Mouse (Mus musculus): ENCODE data around the gene Mcoln3. TPM values are rescaled to one million over a fixed set of nuclear protein-coding genes. Genes with fewer than 3 reads are reported as not detected.

Gene Mcoln3
- polyA plus RNA-seq, 1 experiment from 2014 or later: 7.1 TPM

- peaks cover 17% of the 10 kb centered on the region for H3K27me3 ChIP-seq (replicated peaks; ENCODE audit: control insufficient read depth, insufficient read depth, low read length)
- 61% methylated on average over 5 of the region's 5 CpGs for WGBS
- H3K4me3 ChIP-seq (ENCODE audit: low read depth, low read length): no peak overlapping the region
- ATAC-seq (ENCODE audit: low read depth) (no peak), DNase-seq (ENCODE audit: low spot score) (no peak)
- 0 out of 2 replicates have a peak, but pooled peaks cover 3% of the 10 kb centered on the region for H3K9me3 ChIP-seq (ENCODE audit: control insufficient read depth, low read length)
- H3K4me1 ChIP-seq (ENCODE audit: control insufficient read depth, insufficient read depth, low read length): peaks cover 5% of the 10 kb centered on the region
- H3K9ac ChIP-seq (ENCODE audit: low read depth, low read length): no peak overlapping the region
- H3K27ac ChIP-seq (replicated peaks; ENCODE audit: low read depth, low read length): no peak overlapping the region
- H3K4me2 ChIP-seq (ENCODE audit: low read depth, low read length): no peak overlapping the region
- no peaks in the 10 kb centered on the region for H3K36me3 ChIP-seq (ENCODE audit: control insufficient read depth, insufficient read depth, low read length)
Measured at GRCm38 (mm10) chr3:146145501-146145900, 28.3 kb downstream of the Mcoln3 start.

DNA sequence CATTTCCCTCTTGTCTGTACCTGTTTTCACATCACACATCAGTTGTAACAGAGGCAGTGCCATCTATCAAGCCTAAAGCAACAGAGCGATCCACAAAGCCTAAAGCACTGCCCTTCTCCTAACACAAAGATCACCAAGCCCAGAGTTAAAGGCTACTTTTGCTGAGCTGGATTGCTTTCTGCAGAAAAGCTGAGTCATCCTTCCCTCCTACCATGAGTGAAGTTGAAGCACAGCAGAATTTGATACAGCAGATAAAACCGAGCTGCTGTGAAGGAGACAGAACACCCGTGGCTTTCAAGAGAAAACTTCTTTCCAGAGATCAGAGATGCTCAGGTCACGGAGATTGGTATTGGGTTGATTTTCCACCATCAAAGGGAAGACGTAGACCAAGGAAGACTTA, 28.9 kb downstream of the Mcoln3 start:
- no peak overlapping the region for H3K27ac ChIP-seq (replicated peaks; ENCODE audit: low read depth, low read length)
- H3K4me3 ChIP-seq (ENCODE audit: low read depth, low read length): no peak overlapping the region
- peaks cover 5% of the 10 kb centered on the region for H3K4me1 ChIP-seq (ENCODE audit: control insufficient read depth, insufficient read depth, low read length)
- WGBS: 59% methylated on average over 5 of the region's 5 CpGs
- no peaks in the 10 kb centered on the region for H3K36me3 ChIP-seq (ENCODE audit: control insufficient read depth, insufficient read depth, low read length)
- H3K4me2 ChIP-seq (ENCODE audit: low read depth, low read length): no peak overlapping the region
- ATAC-seq (ENCODE audit: low read depth) (no peak), DNase-seq (ENCODE audit: low spot score) (no peak)
- peaks cover 22% of the 10 kb centered on the region for H3K27me3 ChIP-seq (replicated peaks; ENCODE audit: control insufficient read depth, insufficient read depth, low read length)
- H3K9ac ChIP-seq (ENCODE audit: low read depth, low read length): no peak overlapping the region
- 0 out of 2 replicates have a peak, but pooled peaks cover 3% of the 10 kb centered on the region for H3K9me3 ChIP-seq (ENCODE audit: control insufficient read depth, low read length)

- Histone ChIP-seq H3K36me3 (ENCODE audit: control insufficient read depth, insufficient read depth, low read length) (no peaks in the 10 kb centered on the region), H3K4me2 (ENCODE audit: low read depth, low read length) (peak within 1 kb of the TSS; percentile 92), H3K27me3 (replicated peaks; ENCODE audit: control insufficient read depth, insufficient read depth, low read length) (peaks cover 30% of the 10 kb centered on the region), H3K27ac (replicated peaks; ENCODE audit: low read depth, low read length) (no peak within 1 kb of the TSS), H3K9me3 (ENCODE audit: control insufficient read depth, low read length) (0 out of 2 replicates have a peak, but pooled peaks cover 3% of the 10 kb centered on the region), H3K4me1 (ENCODE audit: control insufficient read depth, insufficient read depth, low read length) (peaks cover 10% of the 10 kb centered on the region), H3K4me3 (ENCODE audit: low read depth, low read length) (peak within 1 kb of the TSS; percentile 44), H3K9ac (ENCODE audit: low read depth, low read length) (peak within 1 kb of the TSS; percentile 59)
- ATAC-seq (ENCODE audit: low read depth): no peak
- 20% methylated on average over 20 of the region's 34 CpGs for WGBS
- no peak for DNase-seq (ENCODE audit: low spot score)
Measured at GRCm38 (mm10) chr3:146149156-146150057, 32.2 kb downstream of the Mcoln3 start, which contains the start of gene Mcoln2. TSS of gene Mcoln2 (plus strand) at chr3:146149833.

- H3K27me3 ChIP-seq (replicated peaks; ENCODE audit: control insufficient read depth, insufficient read depth, low read length): peaks cover 30% of the 10 kb centered on the region
- peak; percentile 19 for DNase-seq (ENCODE audit: low spot score)
- H3K36me3 ChIP-seq (ENCODE audit: control insufficient read depth, insufficient read depth, low read length): no peaks in the 10 kb centered on the region
- WGBS: under 1% methylated on average over 26 of the region's 26 CpGs
- H3K9me3 ChIP-seq (ENCODE audit: control insufficient read depth, low read length): 0 out of 2 replicates have a peak, but pooled peaks cover 3% of the 10 kb centered on the region
- H3K9ac ChIP-seq (ENCODE audit: low read depth, low read length): peak overlapping the region; percentile 59
- H3K4me2 ChIP-seq (ENCODE audit: low read depth, low read length): peak overlapping the region; percentile 92
- peaks cover 10% of the 10 kb centered on the region for H3K4me1 ChIP-seq (ENCODE audit: control insufficient read depth, insufficient read depth, low read length)
- ATAC-seq (ENCODE audit: low read depth): no peak
- H3K4me3 ChIP-seq (ENCODE audit: low read depth, low read length): peak overlapping the region; percentile 44
- no peak overlapping the region for H3K27ac ChIP-seq (replicated peaks; ENCODE audit: low read depth, low read length)
Measured at GRCm38 (mm10) chr3:146150058-146150400, 32.8 kb downstream of the Mcoln3 start.

- H3K4me3 ChIP-seq (ENCODE audit: low read depth, low read length): peak overlapping the region; percentile 44
- H3K27me3 ChIP-seq (replicated peaks; ENCODE audit: control insufficient read depth, insufficient read depth, low read length): peaks cover 30% of the 10 kb centered on the region
- H3K9me3 ChIP-seq (ENCODE audit: control insufficient read depth, low read length): no peaks in the 10 kb centered on the region
- ATAC-seq (ENCODE audit: low read depth) (no peak), DNase-seq (ENCODE audit: low spot score) (peak; percentile 29)
- peak overlapping the region; percentile 92 for H3K4me2 ChIP-seq (ENCODE audit: low read depth, low read length)
- no peak overlapping the region for H3K27ac ChIP-seq (replicated peaks; ENCODE audit: low read depth, low read length)
- peaks cover 10% of the 10 kb centered on the region for H3K4me1 ChIP-seq (ENCODE audit: control insufficient read depth, insufficient read depth, low read length)
- H3K9ac ChIP-seq (ENCODE audit: low read depth, low read length): peak overlapping the region; percentile 59; the same call in 1 of the 2 replicates
- H3K36me3 ChIP-seq (ENCODE audit: control insufficient read depth, insufficient read depth, low read length): no peaks in the 10 kb centered on the region
- 22% methylated on average over 11 of the region's 11 CpGs for WGBS
Measured at GRCm38 (mm10) chr3:146150560-146150959, 33.3 kb downstream of the Mcoln3 start.

GRCm38 (mm10) chr3:146151328-146151727, 34.1 kb downstream of the Mcoln3 start:
- peaks cover 30% of the 10 kb centered on the region for H3K27me3 ChIP-seq (replicated peaks; ENCODE audit: control insufficient read depth, insufficient read depth, low read length)
- no peaks in the 10 kb centered on the region for H3K9me3 ChIP-seq (ENCODE audit: control insufficient read depth, low read length)
- DNase-seq (ENCODE audit: low spot score): no peak
- peaks cover 10% of the 10 kb centered on the region for H3K4me1 ChIP-seq (ENCODE audit: control insufficient read depth, insufficient read depth, low read length)
- ATAC-seq (ENCODE audit: low read depth): no peak
- no peak overlapping the region for H3K27ac ChIP-seq (replicated peaks; ENCODE audit: low read depth, low read length)
- H3K4me2 ChIP-seq (ENCODE audit: low read depth, low read length): no peak overlapping the region
- H3K36me3 ChIP-seq (ENCODE audit: control insufficient read depth, insufficient read depth, low read length): no peaks in the 10 kb centered on the region
- H3K4me3 ChIP-seq (ENCODE audit: low read depth, low read length): no peak overlapping the region
- no peak overlapping the region for H3K9ac ChIP-seq (ENCODE audit: low read depth, low read length)
- 92% methylated on average over 10 of the region's 10 CpGs for WGBS

GRCm38 (mm10) chr3:146151755-146152154, 34.5 kb downstream of the Mcoln3 start:
- DNase-seq (ENCODE audit: low spot score): no peak

DNA sequence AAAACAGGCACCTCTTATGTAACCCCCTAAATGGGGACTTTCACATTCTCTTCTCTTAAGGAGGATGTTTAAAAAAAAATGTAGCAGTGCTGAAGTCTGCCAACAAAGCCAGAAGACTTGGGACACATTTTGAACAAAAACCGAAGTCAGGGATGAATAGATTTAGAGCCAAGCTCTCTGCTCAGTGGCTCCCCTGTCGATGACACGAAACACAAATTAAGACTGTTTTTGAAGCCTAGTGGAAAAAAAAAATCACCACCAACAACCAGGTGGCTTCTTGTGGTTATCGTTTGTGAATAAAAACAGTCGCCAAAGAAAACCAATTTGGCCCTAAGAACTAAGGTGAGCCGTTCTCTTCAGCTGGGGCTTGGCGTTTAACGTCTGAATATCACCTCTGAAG, 35.1 kb downstream of the Mcoln3 start:
- Histone ChIP-seq H3K27me3 (replicated peaks; ENCODE audit: control insufficient read depth, insufficient read depth, low read length) (peaks cover 30% of the 10 kb centered on the region), H3K4me3 (ENCODE audit: low read depth, low read length) (no peak overlapping the region), H3K27ac (replicated peaks; ENCODE audit: low read depth, low read length) (no peak overlapping the region), H3K36me3 (ENCODE audit: control insufficient read depth, insufficient read depth, low read length) (no peaks in the 10 kb centered on the region), H3K9ac (ENCODE audit: low read depth, low read length) (no peak overlapping the region), H3K4me1 (ENCODE audit: control insufficient read depth, insufficient read depth, low read length) (peaks cover 10% of the 10 kb centered on the region), H3K9me3 (ENCODE audit: control insufficient read depth, low read length) (no peaks in the 10 kb centered on the region), H3K4me2 (ENCODE audit: low read depth, low read length) (no peak overlapping the region)
- DNase-seq (ENCODE audit: low spot score) (no peak), ATAC-seq (ENCODE audit: low read depth) (no peak)
- WGBS: 79% methylated on average over 8 of the region's 8 CpGs

More at GRCm38 (mm10) chr3:146151755-146152154, 34.5 kb downstream of the Mcoln3 start:
- Histone ChIP-seq H3K4me3 (ENCODE audit: low read depth, low read length) (no peak overlapping the region), H3K27ac (replicated peaks; ENCODE audit: low read depth, low read length) (no peak overlapping the region), H3K9ac (ENCODE audit: low read depth, low read length) (no peak overlapping the region), H3K27me3 (replicated peaks; ENCODE audit: control insufficient read depth, insufficient read depth, low read length) (peaks cover 30% of the 10 kb centered on the region), H3K4me1 (ENCODE audit: control insufficient read depth, insufficient read depth, low read length) (peaks cover 10% of the 10 kb centered on the region), H3K9me3 (ENCODE audit: control insufficient read depth, low read length) (no peaks in the 10 kb centered on the region), H3K36me3 (ENCODE audit: control insufficient read depth, insufficient read depth, low read length) (no peaks in the 10 kb centered on the region), H3K4me2 (ENCODE audit: low read depth, low read length) (no peak overlapping the region)
- ATAC-seq (ENCODE audit: low read depth): no peak
- 91% methylated on average over 8 of the region's 8 CpGs for WGBS

Data from embryonic facial prominence, embryonic 14.5 days (tissue).